Mouse (Mus musculus): ENCODE measurements at regions not wholly inside any gene's neighbourhood (a gene's known extent, or its start where the extent isn't known, plus 50 kb on each side); places are given as distances from the start of the nearest gene placed in this dataset.

DNA sequence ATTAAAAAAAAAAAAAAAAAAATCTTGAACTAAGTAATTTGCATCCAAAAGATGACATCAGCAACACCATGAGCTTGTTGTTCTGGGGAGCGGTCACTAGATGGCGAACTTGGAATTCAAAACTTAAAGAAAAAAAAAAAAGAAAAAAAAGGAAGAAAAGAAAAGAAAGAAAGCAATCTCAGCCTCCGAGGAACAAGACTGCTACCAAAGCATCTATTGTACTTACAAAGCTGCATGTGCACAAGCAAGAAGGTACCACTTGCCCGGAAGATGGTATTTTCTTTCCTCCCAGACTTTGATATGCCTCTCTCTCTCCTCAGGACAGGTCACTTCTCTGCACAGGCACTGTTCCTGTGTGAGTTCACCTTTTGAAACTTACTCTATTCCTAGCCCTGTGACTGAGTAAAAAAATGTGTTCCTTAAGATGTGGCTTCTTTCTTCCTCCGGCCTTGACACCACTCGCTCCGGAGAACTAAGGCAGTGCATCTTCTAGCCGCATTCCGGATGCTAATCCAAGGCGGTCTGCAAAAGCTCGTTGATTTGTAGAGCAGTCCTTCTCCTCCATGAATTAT is 114.2 kb upstream of the Veph1 start:
- Histone ChIP-seq H3K36me3 (ENCODE audit: inconsistent target) (no peaks in the 10 kb centered on the region), H3K79me2 (ENCODE audit: inconsistent target) (no peaks in the 10 kb centered on the region), H3K27ac (no peak overlapping the region), H3K4me3 (ENCODE audit: inconsistent target) (no peak overlapping the region)
- WGBS (ENCODE audit: missing documents), result 60% methylated on average over 10 of the region's 11 CpGs

DNA sequence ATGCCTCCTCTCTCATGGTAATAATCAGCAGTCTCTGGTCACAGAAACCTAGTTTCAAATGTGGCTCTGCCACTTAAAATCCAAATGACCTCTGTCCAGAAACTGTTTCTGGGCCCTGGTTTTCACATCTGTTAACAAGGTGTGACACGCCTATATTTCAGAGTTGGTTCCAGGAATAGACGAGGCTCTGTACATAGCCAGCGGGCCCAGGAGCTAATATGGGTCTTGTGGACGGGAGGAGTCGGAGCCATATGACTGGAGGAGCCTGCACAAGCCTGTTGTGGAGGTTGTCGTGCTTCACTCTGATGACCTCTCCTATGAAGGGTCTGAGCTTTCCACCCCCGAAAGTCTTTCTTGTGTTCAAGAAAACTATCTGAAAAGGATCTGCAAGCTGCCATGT is 112.2 kb upstream of the Veph1 start:
- no peaks in the 10 kb centered on the region for H3K79me2 ChIP-seq (ENCODE audit: inconsistent target)
- WGBS (ENCODE audit: missing documents), result 96% methylated on average over 7 of the region's 7 CpGs

DNA sequence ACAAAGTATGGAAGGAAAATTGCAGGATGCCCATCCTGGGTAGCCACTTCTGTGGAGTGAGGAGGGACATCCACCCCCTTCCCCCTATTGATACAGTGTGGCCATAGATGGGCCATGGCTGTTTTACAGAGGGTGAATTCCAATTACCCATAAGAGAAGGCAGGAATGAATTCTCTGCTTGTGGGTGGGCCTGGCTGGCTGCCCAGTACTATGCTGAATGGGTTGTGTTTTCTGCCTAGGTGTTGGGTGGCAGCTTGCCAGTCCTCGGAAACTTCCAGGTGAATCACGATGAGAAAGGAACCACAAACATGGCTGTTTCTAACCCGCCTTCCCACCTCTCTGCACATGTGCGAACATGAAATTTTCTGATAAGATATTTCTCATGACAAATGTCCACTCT is 109.0 kb upstream of the Veph1 start:
- no peaks in the 10 kb centered on the region for H3K79me2 ChIP-seq (ENCODE audit: inconsistent target)
- H3K4me3 ChIP-seq (ENCODE audit: inconsistent target), result no peak overlapping the region
- H3K36me3 ChIP-seq (ENCODE audit: inconsistent target), result no peaks in the 10 kb centered on the region
- WGBS (ENCODE audit: missing documents), result 70% methylated on average over 4 of the region's 4 CpGs
- no peak overlapping the region for H3K27ac ChIP-seq

More for the DNA sequence above, 112.2 kb upstream of the Veph1 start:
- H3K4me3 ChIP-seq (ENCODE audit: inconsistent target), result no peak overlapping the region
- no peak overlapping the region for H3K27ac ChIP-seq
- H3K36me3 ChIP-seq (ENCODE audit: inconsistent target), result no peaks in the 10 kb centered on the region

DNA sequence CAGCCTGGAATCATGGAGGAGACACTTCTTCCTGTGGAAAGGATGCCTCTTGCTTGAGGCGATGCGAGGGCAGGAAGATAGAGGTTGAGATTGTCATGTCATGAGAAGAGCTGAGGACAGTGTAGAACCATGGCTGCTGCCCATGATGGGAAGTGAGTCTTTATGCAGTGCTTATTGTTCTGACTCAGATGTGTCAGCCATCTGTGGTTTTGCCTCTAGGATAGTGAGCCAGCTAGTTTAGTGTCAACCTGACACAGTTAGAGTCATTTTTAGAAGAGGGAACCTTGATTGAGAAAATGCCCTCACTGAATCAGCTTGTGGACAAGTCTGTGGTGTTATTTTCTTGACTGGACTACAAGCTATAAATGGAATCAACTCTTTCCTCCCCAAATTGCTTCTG is 107.1 kb upstream of the Veph1 start:
- WGBS (ENCODE audit: missing documents), result 79% methylated on average over 2 of the region's 2 CpGs
- Histone ChIP-seq H3K27ac (peak overlapping the region; percentile 57), H3K4me3 (ENCODE audit: inconsistent target) (no peak overlapping the region), H3K79me2 (ENCODE audit: inconsistent target) (no peaks in the 10 kb centered on the region), H3K36me3 (ENCODE audit: inconsistent target) (no peaks in the 10 kb centered on the region)

DNA sequence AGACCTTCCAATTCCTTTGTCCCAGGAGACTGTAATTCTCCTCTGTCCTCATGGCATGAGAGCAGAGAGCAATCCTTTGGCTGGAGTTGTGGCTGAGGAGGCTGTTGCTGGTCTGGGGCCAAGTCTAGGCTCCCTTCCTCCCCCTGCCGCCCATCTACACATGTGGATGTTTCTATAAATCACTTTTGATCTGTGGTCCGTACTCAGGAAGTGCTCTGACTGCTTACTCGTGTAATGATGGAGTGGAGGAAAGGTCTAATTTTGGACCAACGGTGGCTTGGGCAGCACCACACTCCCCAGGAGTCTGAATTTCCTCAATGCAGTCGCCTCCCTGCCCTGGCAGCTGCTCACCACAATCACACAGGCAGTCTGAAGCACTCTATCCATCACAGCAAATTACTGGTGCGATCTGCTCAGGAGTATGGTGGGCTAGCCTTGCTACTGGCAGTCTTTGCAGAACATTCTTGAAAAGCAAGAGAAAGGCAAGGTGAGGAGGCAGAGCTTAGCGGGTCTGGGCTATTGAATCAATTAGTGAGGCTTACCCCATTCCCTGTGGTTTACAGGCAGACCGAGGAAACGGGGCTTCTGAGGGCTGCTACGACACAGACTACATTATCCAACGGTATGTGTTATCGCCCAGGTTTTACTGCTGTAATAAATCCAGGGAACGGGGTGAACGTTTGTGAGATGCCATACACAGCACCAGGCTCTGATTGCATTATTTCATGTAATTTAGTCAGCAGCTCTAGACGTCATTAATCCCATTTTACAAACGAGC is 104.3 kb upstream of the Veph1 start:
- peak overlapping the region; percentile 12; the same call in 1 of the 2 replicates for H3K4me3 ChIP-seq (ENCODE audit: inconsistent target)
- H3K36me3 ChIP-seq (ENCODE audit: inconsistent target), result no peaks in the 10 kb centered on the region
- WGBS (ENCODE audit: missing documents), result 4% methylated on average over 16 of the region's 16 CpGs
- H3K79me2 ChIP-seq (ENCODE audit: inconsistent target), result no peaks in the 10 kb centered on the region
- H3K27ac ChIP-seq, result peak overlapping the region; percentile 15; the same call in 1 of the 2 replicates

DNA sequence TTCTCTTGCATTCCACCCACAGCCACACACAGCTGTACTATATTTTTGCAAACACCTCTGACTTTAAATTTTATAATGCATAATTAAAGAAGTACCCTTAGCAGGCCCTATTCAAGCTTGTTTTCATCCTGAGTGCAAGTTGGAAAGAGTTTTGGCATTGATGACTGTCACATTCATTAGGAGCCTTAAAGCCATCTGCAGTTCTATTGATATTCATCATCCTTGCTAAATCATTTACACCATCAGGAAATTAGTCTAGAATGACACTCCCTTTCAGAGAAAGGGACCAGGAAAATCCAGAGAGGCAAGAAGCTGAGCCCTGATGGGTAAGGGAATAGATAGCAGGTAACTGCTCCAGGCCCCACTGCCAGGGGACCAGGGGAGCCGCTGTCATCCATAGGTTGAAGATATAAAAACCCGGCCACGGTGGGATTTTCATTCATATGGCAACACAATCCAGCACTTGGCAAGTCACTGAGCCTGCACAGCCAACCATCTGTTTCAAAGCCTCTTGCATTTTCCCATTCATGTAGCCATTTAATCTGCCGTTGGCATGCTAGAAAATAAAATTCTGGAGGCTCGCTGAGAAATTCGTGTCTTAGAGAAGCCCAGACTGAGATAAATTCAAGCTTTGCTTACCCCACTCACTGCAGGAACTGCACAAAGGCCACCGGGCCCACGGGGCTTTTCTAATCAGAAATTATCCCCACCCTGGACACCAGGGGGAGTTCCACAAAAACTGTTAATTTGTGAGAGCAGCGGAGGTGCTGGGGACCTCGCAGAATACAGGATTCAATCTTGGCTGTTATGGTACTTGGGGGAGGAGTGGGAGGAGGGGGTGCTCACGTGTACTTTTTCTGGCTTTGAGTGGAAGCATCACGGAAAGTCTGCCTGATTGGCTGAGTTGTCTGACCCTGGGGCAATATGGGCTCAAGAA is 101.8 kb upstream of the Veph1 start:
- Histone ChIP-seq H3K27ac (no peak overlapping the region), H3K79me2 (ENCODE audit: inconsistent target) (no peaks in the 10 kb centered on the region), H3K4me3 (ENCODE audit: inconsistent target) (no peak overlapping the region), H3K36me3 (ENCODE audit: inconsistent target) (no peaks in the 10 kb centered on the region)
- WGBS (ENCODE audit: missing documents), result 78% methylated on average over 12 of the region's 12 CpGs

DNA sequence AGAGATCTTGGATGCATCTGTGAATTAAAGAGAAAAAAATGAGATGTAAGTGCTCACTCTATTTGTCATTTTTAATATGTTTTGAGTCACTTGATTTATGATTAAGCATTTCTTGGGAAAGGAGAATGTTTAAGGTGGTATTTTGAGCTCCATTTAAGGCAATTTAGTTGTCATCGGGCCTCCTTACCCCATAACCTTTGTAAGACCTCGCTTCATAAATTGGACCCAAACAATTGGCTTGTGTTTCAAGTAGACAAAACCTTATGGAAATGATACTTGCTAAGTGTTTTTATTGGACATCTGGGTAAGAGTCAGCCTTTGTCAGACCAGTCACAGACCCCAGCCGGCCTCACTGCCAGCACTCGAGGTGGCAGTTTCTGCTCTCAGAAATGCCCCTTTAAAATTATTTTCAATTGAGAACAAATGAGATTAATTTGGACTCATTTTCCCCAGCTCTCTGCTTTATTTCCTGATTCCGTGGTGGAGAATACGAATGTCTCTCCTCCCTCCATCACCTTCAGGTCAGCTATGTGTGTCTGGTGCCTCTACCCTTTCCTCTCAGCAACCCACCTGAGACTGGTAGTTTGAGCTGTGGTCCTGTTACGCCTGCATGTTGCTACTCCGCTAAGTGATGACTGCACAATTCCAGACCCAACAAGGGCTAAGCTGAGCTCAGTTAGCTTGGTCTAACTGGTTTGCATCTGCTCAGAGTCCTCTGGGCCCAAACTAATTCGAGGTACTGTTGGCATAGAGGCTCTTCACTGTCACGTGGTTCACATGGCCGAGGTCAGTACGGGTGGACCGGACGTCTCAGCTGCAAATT is 78.7 kb upstream of the Veph1 start:
- Histone ChIP-seq H3K4me3 (ENCODE audit: inconsistent target) (no peak overlapping the region), H3K79me2 (ENCODE audit: inconsistent target) (no peaks in the 10 kb centered on the region), H3K27ac (no peak overlapping the region), H3K36me3 (ENCODE audit: inconsistent target) (no peaks in the 10 kb centered on the region)
- 92% methylated on average over 14 of the region's 14 CpGs for WGBS (ENCODE audit: missing documents)

DNA sequence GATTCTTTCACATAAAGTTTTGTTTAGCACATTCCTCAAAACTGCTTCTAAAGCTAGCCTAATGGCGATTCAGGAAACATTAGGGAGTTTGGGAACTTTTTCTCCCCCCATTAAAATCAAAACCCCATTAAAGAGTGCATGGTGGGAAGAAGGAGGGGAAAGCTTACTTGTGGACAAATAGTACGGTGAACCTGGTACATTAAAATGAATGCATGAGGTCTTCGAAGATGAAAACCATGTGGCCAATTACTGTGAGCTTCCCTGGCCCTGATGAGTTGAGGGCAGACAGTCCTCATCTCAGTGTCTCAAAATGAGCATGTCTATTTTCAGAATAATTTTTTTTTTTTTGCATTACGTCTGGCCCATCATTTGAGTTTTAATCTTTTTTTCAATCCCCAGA is 78.0 kb upstream of the Veph1 start:
- Histone ChIP-seq H3K4me3 (ENCODE audit: inconsistent target) (no peak overlapping the region), H3K36me3 (ENCODE audit: inconsistent target) (no peaks in the 10 kb centered on the region), H3K27ac (no peak overlapping the region), H3K79me2 (ENCODE audit: inconsistent target) (no peaks in the 10 kb centered on the region)
- WGBS (ENCODE audit: missing documents), result 95% methylated on average over 4 of the region's 4 CpGs

DNA sequence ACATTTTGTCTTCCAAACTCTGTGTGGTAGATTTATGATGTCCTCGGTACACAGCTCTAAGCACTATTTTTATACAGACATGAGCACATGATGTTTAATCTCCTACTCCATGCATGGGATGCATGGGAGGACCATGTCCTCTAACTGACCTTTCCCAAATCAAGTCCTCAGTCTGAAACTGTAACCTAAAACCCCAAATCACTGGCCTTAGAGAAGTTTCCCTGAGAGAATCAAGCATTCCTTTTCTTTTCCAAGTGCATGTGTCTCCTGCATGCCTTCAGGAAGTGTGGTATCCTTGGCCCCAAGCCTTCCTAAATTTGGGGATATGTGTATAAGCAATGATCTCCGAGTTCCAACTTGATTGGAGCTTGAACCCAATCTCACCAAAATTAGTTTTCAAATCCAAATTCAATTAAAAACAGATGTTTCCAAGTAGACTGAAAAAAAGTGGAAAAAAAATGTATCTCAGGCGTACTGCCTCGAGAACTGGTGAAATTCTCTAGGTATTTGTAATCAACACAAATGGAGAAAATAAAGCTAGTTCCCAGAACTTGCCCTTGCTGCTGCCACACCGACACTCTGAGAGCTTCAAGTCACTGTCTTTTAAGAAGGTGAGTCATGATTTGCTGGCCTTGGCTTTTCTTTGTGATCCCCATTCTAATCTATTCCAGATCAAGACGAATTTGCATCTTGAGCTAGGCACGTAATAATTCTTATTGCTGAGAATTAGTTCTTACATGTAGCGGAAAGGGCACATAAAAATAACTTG is 77.4 kb upstream of the Veph1 start:
- Histone ChIP-seq H3K36me3 (ENCODE audit: inconsistent target) (no peaks in the 10 kb centered on the region), H3K4me3 (ENCODE audit: inconsistent target) (no peak overlapping the region), H3K79me2 (ENCODE audit: inconsistent target) (no peaks in the 10 kb centered on the region), H3K27ac (no peak overlapping the region)
- WGBS (ENCODE audit: missing documents), result 93% methylated on average over 8 of the region's 8 CpGs
